Mouse (Mus musculus) lung, postnatal 0 days (tissue): Measurements from ENCODE around the gene Arvcf.

Source experiments
- CTCF ChIP-seq: IDR thresholded peaks from 2 replicates; pipeline ENCODE4 v1.5.1; 2016; ENCODE audit warnings: antibody characterized with exemption, mild to moderate bottlenecking
- EP300 ChIP-seq: IDR thresholded peaks from 2 replicates; pipeline ENCODE4 v1.6.1; 2016; ENCODE audit warnings: antibody characterized with exemption, mild to moderate bottlenecking, control low read depth

- TF ChIP-seq CTCF (no peak), EP300 (no peak)
Observed at GRCm38 (mm10) chr16:18429641-18430040, 81.7 kb downstream of the Arvcf start.
